Mouse (Mus musculus) adrenal gland, adult 8-10 months (tissue): ENCODE measurements around the gene 5830411N06Rik. TPM values are rescaled to one million over a fixed set of nuclear protein-coding genes. Genes with fewer than 3 reads are reported as not detected.

Experiments
- total RNA-seq, 4 experiments: library from RNA; stranded (reverse); gene quantifications; 2 replicates each; pipeline ENCODE4 v1.2.4; 2022

The 5830411N06Rik gene
- total RNA-seq, 4 experiments from 2014 or later = 0.12 TPM; not detected in 3

Other genes with a start within 250 kb of the 5830411N06Rik start
- gene Zfp511, start 210.9 kb upstream of the 5830411N06Rik start, total RNA-seq = 10 to 100 TPM; 21.8 to 30.7 (median 26.7) TPM
- gene Tubgcp2, start 210.6 kb upstream of the 5830411N06Rik start, total RNA-seq = 10 to 100 TPM; 24.2 to 35.8 (median 32.2) TPM
- gene Msx3, start 198.2 kb upstream of the 5830411N06Rik start, total RNA-seq = not detected
- gene Caly, start 164.7 kb upstream of the 5830411N06Rik start, total RNA-seq = 10 to 100 TPM in 2 of 4 experiments, 1 to 10 TPM in 2; 5.8 to 13.8 (median 11.0) TPM
- gene Prap1, start 153.9 kb upstream of the 5830411N06Rik start, total RNA-seq = not detected
- gene Fuom, start 144.8 kb upstream of the 5830411N06Rik start, total RNA-seq = 10 to 100 TPM; 36.0 to 65.5 (median 43.9) TPM
- gene Paox, start 131.5 kb upstream of the 5830411N06Rik start, total RNA-seq = 10 to 100 TPM in 3 of 4 experiments, 1 to 10 TPM in 1; 9.6 to 19.7 (median 13.8) TPM
- 100 to 1,000 TPM; 229 to 495 (median 382) TPM for gene Echs1, start 130.8 kb upstream of the 5830411N06Rik start, total RNA-seq
- 10 to 100 TPM; 30.1 to 32.7 (median 31.3) TPM for gene Mtg1, start 109.7 kb upstream of the 5830411N06Rik start, total RNA-seq
- gene Sprn, start 92.4 kb upstream of the 5830411N06Rik start, total RNA-seq = 1 to 10 TPM; 1.0 to 1.4 (median 1.2) TPM
- not detected for gene Olfr522, start 82.5 kb upstream of the 5830411N06Rik start, total RNA-seq
- not detected for gene Olfr523, start 74.1 kb upstream of the 5830411N06Rik start, total RNA-seq
- gene Olfr524, start 41.3 kb upstream of the 5830411N06Rik start, total RNA-seq = not detected
- gene Cd163l1, start 29.0 kb upstream of the 5830411N06Rik start, total RNA-seq = not detected
- not detected for gene Olfr525, start 73.6 kb downstream of the 5830411N06Rik start, total RNA-seq
- not detected for gene Olfr527, start 86.7 kb downstream of the 5830411N06Rik start, total RNA-seq
- not detected for gene Olfr60, start 114.4 kb downstream of the 5830411N06Rik start, total RNA-seq
- gene Olfr530, start 129.0 kb downstream of the 5830411N06Rik start, total RNA-seq = not detected
- not detected for gene Olfr531, start 155.6 kb downstream of the 5830411N06Rik start, total RNA-seq
- gene Olfr532, start 174.4 kb downstream of the 5830411N06Rik start, total RNA-seq = not detected
- not detected for gene Olfr533, start 216.1 kb downstream of the 5830411N06Rik start, total RNA-seq
- not detected for gene Olfr535, start 236.9 kb downstream of the 5830411N06Rik start, total RNA-seq